Mouse (Mus musculus): Measurements from ENCODE around the gene Rcsd1. TPM values are rescaled to one million over a fixed set of nuclear protein-coding genes. Genes with fewer than 3 reads are reported as not detected.
A peak's percentile ranks its signal among the peaks of the same experiment; 100 is the strongest.

Gene Rcsd1
- total and polyA plus RNA-seq, 3 experiments, result 22.7 to 81.1 (median 35.7) TPM

DNA sequence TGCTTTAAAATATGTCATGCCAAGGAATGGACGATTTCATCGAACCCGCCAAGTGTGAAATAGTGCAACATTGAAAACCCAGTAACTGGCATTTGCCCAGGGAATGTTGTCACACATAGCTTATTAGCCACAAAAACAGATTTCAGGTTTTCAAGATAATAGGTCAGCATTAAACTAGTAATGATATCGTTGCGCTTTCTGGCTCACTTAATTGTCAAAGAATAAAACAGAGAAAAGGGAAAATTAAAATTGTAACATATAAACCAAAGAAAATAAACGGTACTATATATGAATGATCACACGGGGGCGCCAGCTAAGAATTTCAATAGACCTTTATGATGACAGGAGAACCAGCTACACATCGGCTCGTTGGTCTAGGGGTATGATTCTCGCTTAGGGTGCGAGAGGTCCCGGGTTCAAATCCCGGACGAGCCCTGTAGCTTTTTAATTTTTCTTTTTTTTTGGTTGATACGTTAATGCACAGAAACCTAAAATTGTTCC is 68.2 kb downstream of the Rcsd1 start (continued):
- TF ChIP-seq UBTF (IDR thresholded peaks at IDR 0.05; ENCODE audit: low read depth, low read length), result no peak
- peak; percentile 86; the same call in 1 of the 2 replicates for TF ChIP-seq KAT2A (IDR thresholded peaks at IDR 0.05; ENCODE audit: insufficient replicate concordance, low read length)
- TF ChIP-seq CHD1 (IDR thresholded peaks at IDR 0.05; ENCODE audit: low read depth, low read length), result no peak

DNA sequence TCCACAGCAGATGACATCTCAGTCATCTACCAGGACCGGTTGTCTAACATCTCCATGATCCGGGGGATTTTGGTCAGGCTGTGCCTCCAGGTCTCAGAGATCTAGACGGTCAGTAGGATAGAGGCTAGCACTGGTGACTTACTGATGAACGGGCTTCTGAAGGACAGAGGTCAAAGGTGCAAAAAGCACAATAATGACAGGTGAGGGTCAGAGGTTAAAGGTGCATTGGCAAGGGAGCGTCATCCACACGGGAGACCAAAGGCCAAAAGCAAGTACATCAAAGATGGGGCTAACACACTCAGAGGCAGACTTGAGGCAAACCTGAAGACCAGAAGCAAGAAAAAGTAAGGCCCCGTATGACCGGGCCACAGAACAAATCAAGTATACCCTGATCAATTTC is 73.3 kb downstream of the Rcsd1 start:
- Histone ChIP-seq H3K4me1 (ENCODE audit: control insufficient read depth in 1 of 2, insufficient read depth in 2 of 2) (peaks cover 0 to 13% of the 10 kb centered on the region in 2 experiments; a peak in 2 of 4 replicates), H3K27ac (ENCODE audit: insufficient read depth, low read depth) (no peak overlapping the region), H3K4me3 (replicated peaks in 1 of 3; ENCODE audit: low read depth in 2 of 3, low read length in 2 of 3, poor library complexity in 1 of 3) (no peak overlapping the region), H3K4me2 (ENCODE audit: insufficient read depth, low read depth, poor library complexity, severe bottlenecking) (no peak overlapping the region), H3K27me3 (replicated peaks) (no peaks in the 10 kb centered on the region), H3K9me3 (replicated peaks; ENCODE audit: low read length) (no peaks in the 10 kb centered on the region), H3K79me2 (replicated peaks; ENCODE audit: control insufficient read depth, extremely low read depth, insufficient read depth, poor library complexity, severe bottlenecking) (no peaks in the 10 kb centered on the region), H3K36me3 (replicated peaks in 1 of 2; ENCODE audit: control insufficient read depth in 1 of 2, insufficient read depth in 1 of 2, low read length in 1 of 2) (no peaks in the 10 kb centered on the region), H3K9ac (ENCODE audit: insufficient read depth, low read depth) (no peak overlapping the region)
- dilution Hi-C loops (cut with MboI; ENCODE audit: extremely low pct_ligation_motif_present, extremely low pct_unique_long_range_greater_than_20kb, low sequenced_read_pairs) (no loop called here), in situ Hi-C loops (cut with MboI; ENCODE audit: low pct_ligation_motif_present, low pct_unique_long_range_greater_than_20kb, low sequenced_read_pairs) (loop anchor here (25.0 kb wide), 1 partner anchor 351 kb away; no protein-coding TSS in a partner anchor)
- DNase-seq (ENCODE audit: extremely low read depth), result no peak
- TF ChIP-seq IRF4 (IDR thresholded peaks at IDR 0.05; ENCODE audit: low read depth, low read length), result no peak
- no peak for TF ChIP-seq SMC3 (IDR thresholded peaks at IDR 0.05; ENCODE audit: low read depth, low read length)
- no peak for TF ChIP-seq MAX (IDR thresholded peaks at IDR 0.05; ENCODE audit: low read length)
- TF ChIP-seq EP300 (IDR thresholded peaks at IDR 0.05; ENCODE audit: low read length), result no peak
- TF ChIP-seq MXI1 (IDR thresholded peaks at IDR 0.05; ENCODE audit: low read depth, low read length), result no peak
- TF ChIP-seq ZMIZ1 (IDR thresholded peaks at IDR 0.05; ENCODE audit: low read depth, low read length), result no peak
- no peak for TF ChIP-seq ZNF384 (IDR thresholded peaks at IDR 0.05; ENCODE audit: low read depth, low read length)
- no peak for TF ChIP-seq USF2 (conservative IDR thresholded peaks at IDR 0.05; ENCODE audit: low read depth, low read length)
- TF ChIP-seq ZKSCAN1 (IDR thresholded peaks at IDR 0.05; ENCODE audit: borderline replicate concordance, low read depth, low read length), result no peak
- TF ChIP-seq MYC (IDR thresholded peaks at IDR 0.05; ENCODE audit: low read depth, low read length), result no peak
- TF ChIP-seq UBTF (IDR thresholded peaks at IDR 0.05; ENCODE audit: low read depth, low read length), result no peak
- TF ChIP-seq KAT2A (IDR thresholded peaks at IDR 0.05; ENCODE audit: insufficient replicate concordance, low read length), result no peak
- TF ChIP-seq SIN3A (IDR thresholded peaks at IDR 0.05; ENCODE audit: low read length), result no peak
- TF ChIP-seq NRF1 (IDR thresholded peaks at IDR 0.05; ENCODE audit: low read depth, low read length), result no peak

GRCm38 (mm10) chr1:165635055-165635897 is 74.3 kb downstream of the Rcsd1 start:
- Histone ChIP-seq H3K36me3 (replicated peaks in 1 of 2; ENCODE audit: control insufficient read depth in 1 of 2, insufficient read depth in 1 of 2, low read length in 1 of 2) (no peaks in the 10 kb centered on the region), H3K27ac (ENCODE audit: insufficient read depth, low read depth) (no peak overlapping the region), H3K4me1 (ENCODE audit: control insufficient read depth in 1 of 2, insufficient read depth in 2 of 2) (peaks cover 0 to 10% of the 10 kb centered on the region in 2 experiments; a peak in 2 of 4 replicates), H3K4me3 (replicated peaks in 1 of 3; ENCODE audit: low read depth in 2 of 3, low read length in 2 of 3, poor library complexity in 1 of 3) (peak overlapping the region; percentile 40 to 71 (median 57)), H3K9me3 (replicated peaks; ENCODE audit: low read length) (no peaks in the 10 kb centered on the region), H3K79me2 (replicated peaks; ENCODE audit: control insufficient read depth, extremely low read depth, insufficient read depth, poor library complexity, severe bottlenecking) (no peaks in the 10 kb centered on the region), H3K4me2 (ENCODE audit: insufficient read depth, low read depth, poor library complexity, severe bottlenecking) (peak overlapping the region; percentile 72), H3K27me3 (replicated peaks) (no peaks in the 10 kb centered on the region), H3K9ac (ENCODE audit: insufficient read depth, low read depth) (peak overlapping the region; percentile 46; the same call in 1 of the 2 replicates)
- no peak for DNase-seq (ENCODE audit: extremely low read depth)
- TF ChIP-seq E2F4 (IDR thresholded peaks at IDR 0.05; ENCODE audit: insufficient replicate concordance, low read depth, low read length) (no peak), CHD2 (IDR thresholded peaks at IDR 0.05; ENCODE audit: low read length) (no peak), SIN3A (IDR thresholded peaks at IDR 0.05; ENCODE audit: low read length) (no peak), MEF2A (IDR thresholded peaks at IDR 0.05; ENCODE audit: borderline replicate concordance, low read depth, low read length) (no peak), UBTF (IDR thresholded peaks at IDR 0.05; ENCODE audit: low read depth, low read length) (no peak), MAZ (IDR thresholded peaks at IDR 0.05; ENCODE audit: low read depth, low read length) (no peak), MXI1 (IDR thresholded peaks at IDR 0.05; ENCODE audit: low read depth, low read length) (no peak), NELFE (IDR thresholded peaks at IDR 0.05; ENCODE audit: low read depth, low read length) (no peak)
- in situ Hi-C loops (cut with MboI; ENCODE audit: low pct_ligation_motif_present, low pct_unique_long_range_greater_than_20kb, low sequenced_read_pairs) (loop anchor here (25.0 kb wide), 1 partner anchor 352 kb away; no protein-coding TSS in a partner anchor), dilution Hi-C loops (cut with MboI; ENCODE audit: extremely low pct_ligation_motif_present, extremely low pct_unique_long_range_greater_than_20kb, low sequenced_read_pairs) (no loop called here)
